Mouse (Mus musculus) heart, adult 9 months (tissue): ENCODE measurements around the gene Mmachc.

Experiments used
- DNase-seq, 2 experiments: peaks; one replicate each; pipeline ENCODE4 v3.0.0; 2022; ENCODE audit warnings: low spot score in 2 of 2

The Mmachc gene

GRCm38 (mm10) chr4:116708201-116708764, at the start of gene Mmachc, which contains the start of gene Ccdc163:
Gene Mmachc (minus strand): TSS chr4:116708406.
Gene Ccdc163 (plus strand): TSS chr4:116708509.
- DNase-seq, result peak; percentile 96 to 97

GRCm38 (mm10) chr4:116749750-116750149, 41.5 kb upstream of the Mmachc start:
- DNase-seq, result no peak

GRCm38 (mm10) chr4:116738972-116739751, 31.0 kb upstream of the Mmachc start:
- DNase-seq, result no peak

GRCm38 (mm10) chr4:116734996-116735395, 26.8 kb upstream of the Mmachc start:
- DNase-seq, result no peak

- DNase-seq, result no peak
Measured at GRCm38 (mm10) chr4:116732355-116732754, 24.1 kb upstream of the Mmachc start.

GRCm38 (mm10) chr4:116731077-116731476, 22.9 kb upstream of the Mmachc start:
- no peak for DNase-seq

GRCm38 (mm10) chr4:116729532-116729931, 21.3 kb upstream of the Mmachc start:
- no peak for DNase-seq

- no peak for DNase-seq
Measured at GRCm38 (mm10) chr4:116727401-116727800, 19.2 kb upstream of the Mmachc start.

GRCm38 (mm10) chr4:116725444-116725843, 17.2 kb upstream of the Mmachc start:
- no peak for DNase-seq

- DNase-seq, result no peak
Measured at GRCm38 (mm10) chr4:116722230-116722629, 14.0 kb upstream of the Mmachc start.

- no peak for DNase-seq
Measured at GRCm38 (mm10) chr4:116721098-116721628, 13.0 kb upstream of the Mmachc start.

- DNase-seq, result peak; percentile 95 to 97
Measured at GRCm38 (mm10) chr4:116720343-116721097, 12.3 kb upstream of the Mmachc start, which contains the start of gene Tesk2. Gene Tesk2 (plus strand): TSS chr4:116720948.

GRCm38 (mm10) chr4:116719396-116719795, 11.2 kb upstream of the Mmachc start:
- peak; percentile 49 to 65 for DNase-seq

GRCm38 (mm10) chr4:116712536-116712935, 4.3 kb upstream of the Mmachc start:
- no peak for DNase-seq

- no peak for DNase-seq
Measured at GRCm38 (mm10) chr4:116710154-116710553, 1.9 kb upstream of the Mmachc start.

GRCm38 (mm10) chr4:116708791-116709390, 685 bp upstream of the Mmachc start:
- DNase-seq, result no peak

- DNase-seq, result no peak
Measured at GRCm38 (mm10) chr4:116707666-116708065, 540 bp downstream of the Mmachc start.

- DNase-seq, result peak; percentile 23 to 52
Measured at GRCm38 (mm10) chr4:116703804-116704203, 4.4 kb downstream of the Mmachc start.

GRCm38 (mm10) chr4:116700964-116701363, 7.2 kb downstream of the Mmachc start:
- DNase-seq, result no peak

GRCm38 (mm10) chr4:116698693-116699342, 9.4 kb downstream of the Mmachc start:
- DNase-seq, result no peak

- no peak for DNase-seq
Measured at GRCm38 (mm10) chr4:116693785-116694184, 14.4 kb downstream of the Mmachc start.
